In the genomic region with DNA sequence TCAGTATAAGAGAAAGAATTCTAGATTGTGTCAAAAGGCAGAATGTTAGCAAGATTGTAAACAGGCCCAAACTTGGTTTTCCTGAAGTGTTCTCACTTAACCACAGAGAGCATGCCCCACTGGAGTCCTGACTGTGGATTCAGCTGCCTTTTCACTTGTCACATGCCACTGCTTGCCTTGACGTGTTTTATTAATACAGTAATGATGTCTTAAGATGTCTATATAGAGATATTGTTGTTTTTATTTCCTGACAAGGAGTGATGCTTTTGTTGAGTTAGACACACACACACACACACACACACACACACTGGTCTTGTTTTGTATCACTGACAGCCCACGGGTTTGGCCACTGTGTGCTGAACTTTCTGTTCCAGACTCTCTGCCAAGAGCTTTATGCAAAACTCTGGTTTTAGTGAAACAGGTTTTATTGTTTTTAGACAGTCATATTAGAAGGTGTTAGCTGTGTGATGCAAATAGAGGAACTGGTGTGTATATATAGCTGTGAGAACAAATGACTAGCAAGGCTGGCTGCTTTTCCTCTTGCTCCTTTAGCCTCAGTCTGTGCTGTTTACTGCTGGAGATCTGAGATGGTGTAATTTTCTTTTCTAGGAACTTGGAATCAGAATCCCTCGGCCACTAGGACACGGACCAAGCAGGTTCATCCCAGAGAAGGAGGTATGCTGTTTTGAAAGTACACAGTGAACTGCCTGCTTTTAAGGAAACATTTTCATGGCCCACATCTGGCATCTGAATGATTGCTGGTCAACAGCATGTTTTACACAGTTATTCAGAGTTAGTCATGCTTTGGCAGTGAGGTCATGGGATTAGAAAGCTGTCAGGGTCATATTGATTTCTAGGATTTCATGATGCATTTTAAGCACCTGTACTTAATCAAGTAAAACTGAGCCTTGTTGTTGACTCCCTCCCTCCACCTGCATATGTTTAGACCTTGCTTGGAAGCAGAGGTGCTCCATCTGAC, we compare ENCODE assay signal across 7 mouse cellular contexts.
DNase-seq lines count a peak whose midpoint lies in the region; ATAC-seq and TF ChIP-seq lines count a peak whose summit lies in the region.

No protein-coding gene starts in this region.

- peak overlapping the region; percentile 62 for H3K9ac ChIP-seq in heart, adult 2 months (ENCODE audit: low read depth, low read length)
- H3K9ac ChIP-seq in limb, embryonic 15.5 days: no peak overlapping the region

- TF ChIP-seq EP300 in heart, adult 2 months (IDR thresholded peaks at IDR 0.05; ENCODE audit: insufficient read depth, low read depth, low read length): peak; percentile 87

- DNase-seq in heart, adult 2 months: peak; percentile 52 to 67
- DNase-seq in urinary bladder, postnatal 25 days (ENCODE audit: low spot score): peak; percentile 19
- DNase-seq in retina, postnatal 1 day: no peak

- peaks cover 58% of the 10 kb centered on the region for H3K4me1 ChIP-seq in megakaryocyte, embryonic 14.5 days
- peaks cover 14% of the 10 kb centered on the region for H3K4me1 ChIP-seq in cortical plate, adult 2 months (ENCODE audit: control insufficient read depth, insufficient read depth, low read length)
- peaks cover 27% of the 10 kb centered on the region for H3K4me1 ChIP-seq in heart, adult 2 months (ENCODE audit: control insufficient read depth, insufficient read depth, low read length)
- peaks cover 17% of the 10 kb centered on the region for H3K4me1 ChIP-seq in limb, embryonic 15.5 days

- no peak for ATAC-seq in megakaryocyte, adult 5-6 weeks (ENCODE audit: poor library complexity, severe bottlenecking)
- no peak for ATAC-seq in limb, embryonic 15.5 days (ENCODE audit: insufficient number of reproducible peaks, low FRiP score, low TSS enrichment, low read depth)

- H3K36me3 ChIP-seq in megakaryocyte, embryonic 14.5 days (replicated peaks; ENCODE audit: low read length): peaks cover 53% of the 10 kb centered on the region
- peaks cover 51% of the 10 kb centered on the region for H3K36me3 ChIP-seq in heart, adult 2 months (ENCODE audit: control insufficient read depth, insufficient read depth, low read length)
- peaks cover 15% of the 10 kb centered on the region for H3K36me3 ChIP-seq in limb, embryonic 15.5 days

- H3K27ac ChIP-seq in cortical plate, adult 2 months (ENCODE audit: insufficient read depth, low read length): peak overlapping the region; percentile 33; the same call in 1 of the 2 replicates
- H3K27ac ChIP-seq in heart, adult 2 months: peak overlapping the region; percentile 82
- H3K27ac ChIP-seq in limb, embryonic 15.5 days: peak overlapping the region; percentile 67; the same call in 1 of the 2 replicates

- H3K9me3 ChIP-seq in megakaryocyte, embryonic 14.5 days: peaks cover 6% of the 10 kb centered on the region
- no peaks in the 10 kb centered on the region for H3K9me3 ChIP-seq in limb, embryonic 15.5 days

- H3K4me3 ChIP-seq in megakaryocyte, embryonic 14.5 days (replicated peaks): peak overlapping the region; percentile 29
- H3K4me3 ChIP-seq in cortical plate, adult 2 months (ENCODE audit: insufficient read depth, low read length): no peak overlapping the region
- no peak overlapping the region for H3K4me3 ChIP-seq in heart, adult 2 months
- H3K4me3 ChIP-seq in limb, embryonic 15.5 days: no peak overlapping the region

- no peak for TF ChIP-seq CTCF in cortical plate, adult 2 months (IDR thresholded peaks at IDR 0.05; ENCODE audit: extremely low read depth, insufficient read depth, low read length)
- no peak for TF ChIP-seq CTCF in heart, adult 2 months (IDR thresholded peaks at IDR 0.05)

- H3K4me2 ChIP-seq in limb, embryonic 15.5 days: no peak overlapping the region

- H3K79me2 ChIP-seq in heart, adult 2 months (replicated peaks; ENCODE audit: control insufficient read depth, insufficient read depth, low read length): peaks cover 5% of the 10 kb centered on the region

- no peaks in the 10 kb centered on the region for H3K27me3 ChIP-seq in megakaryocyte, embryonic 14.5 days (replicated peaks)
- H3K27me3 ChIP-seq in heart, adult 2 months (ENCODE audit: control insufficient read depth, insufficient read depth, low read length): no peaks in the 10 kb centered on the region
- no peaks in the 10 kb centered on the region for H3K27me3 ChIP-seq in limb, embryonic 15.5 days

- intact Hi-C loops in heart, adult 2 months (cut with DNase I): loop anchor here (2.0 kb wide), 1 partner anchor 39 kb away; no protein-coding TSS in a partner anchor

- no peak for TF ChIP-seq POLR2A in cortical plate, adult 2 months (IDR thresholded peaks at IDR 0.05; ENCODE audit: extremely low read depth, insufficient read depth, low read length)
- no peak for TF ChIP-seq POLR2A in heart, adult 2 months (IDR thresholded peaks at IDR 0.05; ENCODE audit: insufficient read depth, low read depth, low read length)

- 7% methylated on average over 4 of the region's 4 CpGs for WGBS in heart, adult 2 months
- 29% methylated on average over 4 of the region's 4 CpGs for WGBS in limb, embryonic 15.5 days
